Mouse (Mus musculus) olfactory bulb, adult 2 months (tissue): ENCODE results near the gene Dppa1.

ENCODE experiments used
- CTCF ChIP-seq: fragments of 200-500 bp; IDR thresholded peaks from 2 replicates; pipeline ENCODE4 v1.5.1; 2012; ENCODE audit warnings: low read depth, mild to moderate bottlenecking, low read length, moderate library complexity; ENCODE audit not compliant: insufficient read depth
- POLR2A ChIP-seq: fragments of 200-500 bp; IDR thresholded peaks from 2 replicates; pipeline ENCODE4 v1.6.1; 2012; ENCODE audit warnings: mild to moderate bottlenecking, low read depth, low read length, moderate library complexity; ENCODE audit not compliant: insufficient read depth

- TF ChIP-seq CTCF (no peak), POLR2A (no peak)
Measured at GRCm38 (mm10) chr11:46629211-46629795, at the start of gene Dppa1.
